Mouse (Mus musculus) cerebellum, adult 2 months (tissue): ENCODE results near the gene Tgm2. TPM values are rescaled to one million over a fixed set of nuclear protein-coding genes. Genes with fewer than 3 reads are reported as not detected.
A peak's percentile ranks its signal among the peaks of the same experiment; 100 is the strongest.

ENCODE experiments used
- DNase-seq, 2 experiments: peaks; one replicate each; pipeline ENCODE4 v3.0.0; 2021
- H3K27ac ChIP-seq: fragments of 200-500 bp; 2 replicates; pipeline ENCODE4 v1.5.1; 2012; ENCODE audit warnings: low read length, control low read depth, inconsistent platforms; ENCODE audit not compliant: insufficient read depth
- H3K27me3 ChIP-seq: fragments of 200-500 bp; 2 replicates; pipeline ENCODE4 v1.6.1; 2012; ENCODE audit warnings: inconsistent platforms, mild to moderate bottlenecking, low read length, moderate library complexity; ENCODE audit not compliant: control insufficient read depth, insufficient read depth
- H3K4me1 ChIP-seq: fragments of 200-500 bp; 2 replicates; pipeline ENCODE4 v1.6.1; 2011; ENCODE audit warnings: low read length; ENCODE audit not compliant: control insufficient read depth, insufficient read depth
- H3K4me3 ChIP-seq: fragments of 200-500 bp; replicated peaks from 2 replicates; pipeline ENCODE3; 2011; ENCODE audit warnings: mild to moderate bottlenecking, low read depth, low read length, control low read depth; ENCODE audit not compliant: insufficient read depth
- CTCF ChIP-seq: fragments of 200-500 bp; IDR thresholded peaks from 2 replicates; pipeline ENCODE4 v1.5.1; 2011; ENCODE audit warnings: low read depth, mild to moderate bottlenecking, control low read depth, low read length, moderate library complexity, borderline replicate concordance; ENCODE audit not compliant: insufficient read depth
- POLR2A ChIP-seq: fragments of 200-500 bp; IDR thresholded peaks from 2 replicates; pipeline ENCODE4 v1.6.1; 2011; ENCODE audit warnings: low read length, control low read depth, borderline replicate concordance; ENCODE audit not compliant: insufficient read depth
- WGBS: fragments of 180-500 bp; shearing (Covaris S2); methylation state at CpG from one replicate; pipeline ENCODE4 v1.1.7; 2018; 5-methylcytosine and 5-hydroxymethylcytosine counted together
- polyA plus RNA-seq: library from polyadenylated mRNA; depleted of rRNA; stranded (reverse); fragments of >200 nt; gene quantifications from 2 replicates; pipeline ENCODE4 v1.2.3, GENCODE M21; 2012

The Tgm2 gene
- polyA plus RNA-seq, 1 experiment = 7.8 TPM

DNA sequence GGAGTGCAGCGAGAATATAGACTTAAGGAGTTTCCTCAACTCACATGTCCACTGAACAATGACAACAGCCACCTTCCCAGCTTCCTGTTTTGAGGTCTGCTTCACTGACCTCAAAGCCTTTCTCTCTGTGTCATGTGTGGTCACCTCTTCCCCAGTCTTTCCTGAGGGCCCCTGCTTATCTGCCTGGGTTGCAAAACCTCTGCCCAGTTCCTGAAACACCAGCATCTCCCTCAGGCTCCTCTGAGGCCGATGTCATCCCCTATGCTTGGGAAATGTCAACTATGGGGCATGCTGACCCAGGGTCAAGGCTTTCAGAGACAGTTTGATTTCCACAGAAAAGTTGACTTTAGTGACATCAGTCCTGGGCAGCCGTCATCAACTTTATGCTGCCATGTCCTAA is 29.2 kb upstream of the Tgm2 start:
- Histone ChIP-seq H3K27me3 (no peaks in the 10 kb centered on the region), H3K4me3 (no peak overlapping the region), H3K27ac (no peak overlapping the region), H3K4me1 (peaks cover 13% of the 10 kb centered on the region)
- WGBS = 92% methylated on average over 3 of the region's 3 CpGs
- TF ChIP-seq CTCF (no peak), POLR2A (no peak)
- DNase-seq = no peak

DNA sequence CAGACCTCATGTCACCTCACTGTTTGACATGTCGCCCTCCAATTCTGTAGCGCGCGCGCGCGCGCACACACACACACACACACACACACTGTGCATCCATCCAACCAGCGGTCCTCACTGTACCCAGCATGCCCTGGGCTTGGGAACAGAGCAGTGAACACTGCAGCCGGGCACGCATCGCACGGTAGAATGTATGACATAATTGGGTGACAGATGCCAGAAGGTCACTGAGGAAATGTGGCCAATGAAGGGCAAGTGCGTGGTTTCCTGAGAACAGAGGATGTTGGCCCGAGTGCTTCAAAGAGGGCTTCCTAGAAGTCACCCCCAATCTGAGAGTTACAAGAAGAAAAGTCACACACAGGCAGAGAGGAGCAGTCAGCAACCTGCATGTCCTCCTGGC is 28.7 kb upstream of the Tgm2 start:
- Histone ChIP-seq H3K4me1 (peaks cover 10% of the 10 kb centered on the region), H3K27ac (no peak overlapping the region), H3K4me3 (no peak overlapping the region), H3K27me3 (no peaks in the 10 kb centered on the region)
- WGBS = 48% methylated on average over 15 of the region's 15 CpGs
- DNase-seq = peak in 1 of 2 experiments; percentile 10
- TF ChIP-seq CTCF = no peak
- no peak for TF ChIP-seq POLR2A

DNA sequence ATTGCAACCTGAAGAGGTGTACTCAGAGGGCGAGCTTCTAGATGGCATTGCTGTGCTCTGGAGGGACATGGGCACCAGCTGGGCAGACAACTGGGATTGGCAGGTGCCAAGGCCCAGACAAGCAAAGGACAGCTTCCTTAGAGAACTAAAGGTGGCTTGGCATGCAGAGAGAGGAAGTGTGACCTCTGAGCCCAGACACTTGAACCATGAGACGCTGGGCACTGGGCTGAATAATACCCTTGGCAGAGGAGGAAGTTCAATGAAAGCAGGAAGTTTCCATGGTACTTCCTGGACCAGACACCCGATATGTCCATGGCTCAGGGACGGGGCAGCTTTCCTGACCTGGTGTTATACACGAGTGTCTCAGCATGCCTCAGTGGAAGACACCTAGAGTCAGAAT is 28.2 kb upstream of the Tgm2 start:
- no peaks in the 10 kb centered on the region for H3K27me3 ChIP-seq
- no peak for DNase-seq
- WGBS = 65% methylated on average over 5 of the region's 5 CpGs
- H3K4me1 ChIP-seq = peaks cover 5% of the 10 kb centered on the region
- TF ChIP-seq POLR2A = no peak
- no peak for TF ChIP-seq CTCF
- H3K27ac ChIP-seq = no peak overlapping the region
- H3K4me3 ChIP-seq = no peak overlapping the region

DNA sequence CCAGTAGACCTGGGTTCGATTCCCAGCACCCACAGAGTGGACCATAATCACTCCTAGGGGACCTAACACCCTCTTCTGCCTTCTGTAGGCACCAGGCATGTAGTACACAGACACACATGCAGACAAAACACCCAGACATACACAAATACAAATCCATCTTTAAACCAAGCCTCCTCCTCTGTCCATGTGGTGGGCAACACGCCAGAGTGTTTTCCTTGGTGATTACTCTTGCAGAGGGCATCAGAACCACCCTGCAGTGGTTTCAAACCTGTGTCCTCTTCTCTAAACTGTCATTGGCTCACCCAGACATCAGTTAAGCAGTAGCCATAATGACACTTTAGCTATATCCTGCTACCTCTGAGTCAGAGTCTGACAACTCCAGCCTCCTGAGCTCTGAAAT is 24.2 kb upstream of the Tgm2 start:
- WGBS = 93% methylated on average over 2 of the region's 2 CpGs
- no peaks in the 10 kb centered on the region for H3K27me3 ChIP-seq
- no peak overlapping the region for H3K4me3 ChIP-seq
- peaks cover 5% of the 10 kb centered on the region; the same call in 1 of the 2 replicates for H3K4me1 ChIP-seq
- DNase-seq = no peak
- TF ChIP-seq POLR2A (no peak), CTCF (no peak)
- no peak overlapping the region for H3K27ac ChIP-seq

DNA sequence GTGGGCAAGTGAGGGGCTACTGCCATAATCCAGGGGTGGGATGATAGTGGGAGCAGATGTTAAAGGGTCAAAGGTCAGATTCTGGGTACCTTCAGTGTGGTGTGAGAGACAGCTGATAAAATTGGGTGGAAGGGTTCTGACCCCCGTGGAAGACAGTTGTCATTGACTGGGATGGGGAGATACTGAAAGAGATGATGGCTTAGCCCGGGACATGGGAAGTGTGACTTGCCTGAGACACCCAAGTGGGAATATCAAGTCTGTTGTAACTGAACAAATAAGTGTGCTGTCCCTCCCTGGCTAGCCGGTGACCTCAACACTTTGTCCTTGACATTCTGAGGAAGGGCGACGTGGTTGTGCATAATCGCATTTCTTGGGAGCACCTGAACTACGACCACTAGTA is 23.5 kb upstream of the Tgm2 start:
- H3K4me1 ChIP-seq = peaks cover under 1% of the 10 kb centered on the region; the same call in 1 of the 2 replicates
- no peak overlapping the region for H3K27ac ChIP-seq
- DNase-seq = no peak
- WGBS = 97% methylated on average over 7 of the region's 7 CpGs
- H3K27me3 ChIP-seq = no peaks in the 10 kb centered on the region
- no peak overlapping the region for H3K4me3 ChIP-seq
- no peak for TF ChIP-seq CTCF
- no peak for TF ChIP-seq POLR2A

DNA sequence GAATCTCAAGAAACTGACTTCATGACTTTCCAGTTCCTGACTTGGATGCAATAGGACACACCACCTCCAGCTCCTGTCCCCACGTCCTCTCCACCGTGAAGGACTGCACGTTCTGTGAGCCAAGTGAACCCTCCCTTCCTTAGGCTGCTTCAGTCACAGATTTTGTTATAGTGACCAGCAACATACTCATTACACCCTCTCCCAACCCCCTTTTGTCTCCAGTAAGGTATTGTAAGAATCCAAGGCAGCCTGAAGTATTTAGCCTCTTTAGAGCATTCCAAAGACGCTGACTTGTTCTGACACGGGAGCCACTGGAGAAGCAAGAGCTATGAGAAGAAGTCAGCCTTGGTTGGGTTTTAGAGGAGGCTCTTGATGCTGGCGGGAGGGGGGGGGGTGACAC is 23.1 kb upstream of the Tgm2 start:
- Histone ChIP-seq H3K27ac (no peak overlapping the region), H3K4me3 (no peak overlapping the region), H3K4me1 (no peaks in the 10 kb centered on the region), H3K27me3 (no peaks in the 10 kb centered on the region)
- DNase-seq = no peak
- 65% methylated on average over 6 of the region's 6 CpGs for WGBS
- TF ChIP-seq POLR2A = no peak

DNA sequence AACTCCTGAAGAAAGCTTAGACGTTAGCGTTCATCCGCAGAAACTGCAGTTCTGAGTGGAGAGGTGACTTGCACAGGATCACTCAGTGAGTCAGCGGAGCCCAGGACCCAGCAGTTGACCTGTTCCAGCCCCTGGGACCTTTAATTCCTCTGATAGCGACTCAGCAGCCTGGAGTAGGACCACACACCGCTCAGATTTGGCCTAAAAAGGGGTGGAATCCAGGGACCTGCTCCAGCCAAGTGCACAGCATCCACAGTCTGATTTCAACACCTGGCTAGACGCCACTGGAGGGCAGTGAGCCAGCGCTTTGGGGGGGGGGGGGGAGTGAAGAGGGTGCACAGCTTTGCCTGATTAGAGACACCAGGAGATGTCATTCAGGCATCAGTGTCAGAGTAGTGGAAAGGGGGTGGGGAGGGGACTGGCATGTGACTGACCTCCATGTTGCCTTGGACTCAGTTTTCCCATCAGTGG is 22.5 kb upstream of the Tgm2 start:
- Histone ChIP-seq H3K27me3 (no peaks in the 10 kb centered on the region), H3K4me3 (no peak overlapping the region), H3K27ac (no peak overlapping the region), H3K4me1 (no peaks in the 10 kb centered on the region)
- TF ChIP-seq POLR2A (no peak), CTCF (no peak)
- no peak for DNase-seq
- WGBS = 37% methylated on average over 8 of the region's 8 CpGs

DNA sequence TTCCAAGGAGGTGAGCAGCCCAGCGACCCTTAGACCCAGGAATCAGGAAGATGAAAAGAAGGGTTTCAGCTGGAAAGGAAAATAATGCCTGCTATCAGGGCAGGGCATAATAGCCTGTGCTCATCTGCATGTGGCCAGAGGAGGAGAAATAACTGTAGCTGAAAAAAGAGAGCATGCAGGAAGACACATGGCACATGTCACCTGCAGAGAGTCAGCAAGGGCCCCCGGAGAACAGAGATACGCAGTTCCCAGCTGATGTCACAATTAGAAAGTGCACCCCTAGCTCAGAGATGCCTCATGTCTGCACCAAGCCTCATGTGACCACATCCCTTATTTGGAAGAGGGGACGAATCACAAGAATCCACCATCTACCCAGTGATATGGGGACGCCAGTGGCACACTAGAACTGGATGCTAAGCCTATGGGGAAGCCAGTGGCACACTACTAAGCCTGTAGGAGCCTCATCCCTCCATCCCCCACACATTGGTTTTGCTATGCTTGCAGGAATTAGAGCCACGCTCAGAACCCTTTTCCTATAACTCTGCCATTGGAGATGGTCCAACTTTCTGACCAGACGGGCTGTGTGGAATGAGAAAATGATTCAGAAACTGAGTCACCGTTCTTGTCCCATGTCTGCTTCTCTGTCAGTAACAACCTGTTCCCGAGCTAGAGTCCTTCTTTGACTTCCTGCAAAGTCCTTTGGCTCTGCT is 21.4 kb upstream of the Tgm2 start:
- H3K27me3 ChIP-seq = no peaks in the 10 kb centered on the region
- TF ChIP-seq POLR2A (no peak), CTCF (no peak)
- no peak for DNase-seq
- no peak overlapping the region for H3K4me3 ChIP-seq
- H3K4me1 ChIP-seq = no peaks in the 10 kb centered on the region
- H3K27ac ChIP-seq = no peak overlapping the region
- WGBS = 57% methylated on average over 9 of the region's 9 CpGs
